Mouse (Mus musculus): Measurements from ENCODE around the gene Mrpl16.

- no peak for TF ChIP-seq FLI1 (IDR thresholded peaks at IDR 0.05; ENCODE audit: low read length)
- no peak for TF ChIP-seq GATA1 (IDR thresholded peaks at IDR 0.05; ENCODE audit: borderline replicate concordance, low read length)
Observed at GRCm38 (mm10) chr19:11766413-11766812, 3.8 kb upstream of the Mrpl16 start.
